ENCODE assay signal across 25 mouse cellular contexts in the genomic region with DNA sequence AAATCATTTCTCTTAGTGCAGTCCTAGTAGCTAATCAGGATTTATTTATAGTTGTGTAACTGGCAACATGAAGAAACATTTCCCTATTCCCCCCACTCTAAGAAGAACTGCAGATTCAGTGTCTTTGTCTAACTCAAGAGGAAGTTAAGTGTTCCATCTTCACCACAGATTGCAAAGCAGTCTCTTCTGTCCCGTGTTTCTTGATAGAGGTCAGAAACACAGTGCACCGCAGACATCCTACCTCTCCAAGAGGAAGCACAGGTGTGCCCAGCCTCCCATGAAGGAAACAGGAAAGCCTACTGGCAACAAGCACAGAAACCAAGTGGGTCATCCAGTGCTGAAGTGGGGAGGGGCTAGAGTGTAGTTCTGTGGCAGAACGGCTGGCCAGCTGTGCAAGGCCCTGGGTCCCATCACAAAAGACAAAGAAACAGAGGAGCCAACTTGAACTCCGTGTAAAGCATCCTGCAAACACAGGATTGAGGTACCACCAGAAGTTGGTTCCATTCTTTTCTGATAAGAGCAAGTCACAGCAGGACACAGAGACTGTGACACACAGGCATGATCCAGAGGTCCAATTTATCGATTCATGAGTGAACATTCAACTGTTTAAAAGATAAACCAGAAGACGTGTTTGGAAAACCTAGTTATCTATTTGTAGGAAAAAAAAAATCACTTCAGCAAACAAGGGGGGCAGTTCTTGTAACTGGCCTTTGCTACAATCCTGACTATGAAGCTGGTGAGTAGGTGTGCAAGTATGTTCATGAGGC. TPM values are rescaled to one million over a fixed set of nuclear protein-coding genes. Genes with fewer than 3 reads are reported as not detected.
DNase-seq lines count a peak whose midpoint lies in the region; ATAC-seq and TF ChIP-seq lines count a peak whose summit lies in the region.
"Had no signal": no experiment of that assay in that cellular context is flagged by ENCODE, and none has a peak within 500 bp of the region (broad histone marks: within the 10 kb centered on the region; RNA-seq: fewer than 3 reads in every experiment).

No protein-coding gene starts in this region.

- 0 out of 2 replicates have a peak, but pooled peaks have one; percentile 7 for ATAC-seq in liver, embryonic 15.5 days (ENCODE audit: insufficient read depth)
- ATAC-seq: activated CD4-positive, CD25-positive, alpha-beta regulatory T cell, adult 4 months; midbrain, embryonic 16.5 days had no signal

- no peak for TF ChIP-seq CTCF in bone marrow macrophage, adult 2 months (IDR thresholded peaks at IDR 0.05; ENCODE audit: low read depth, low read length)

- no peaks in the 10 kb centered on the region for H3K9me3 ChIP-seq in liver, embryonic 15.5 days (replicated peaks)
- H3K9me3 ChIP-seq: forebrain, embryonic 10.5 days; heart, embryonic 15.5 days; hindbrain, embryonic 13.5 days; midbrain, embryonic 10.5 days; neural tube, embryonic 13.5 days had no signal

- 41% methylated on average over 6 of the region's 6 CpGs for WGBS in liver, embryonic 15.5 days (ENCODE audit: insufficient replicate concordance)
- WGBS in macrophage (ENCODE audit: missing documents) = 53% methylated on average over 6 of the region's 6 CpGs

- H3K4me2 ChIP-seq in liver, embryonic 15.5 days = no peak overlapping the region
- H3K4me2 ChIP-seq: heart, embryonic 15.5 days; hindbrain, embryonic 13.5 days; neural tube, embryonic 13.5 days had no signal

- H3K27ac ChIP-seq in liver, embryonic 15.5 days (replicated peaks) = 0 out of 2 replicates have a peak overlapping the region, but pooled peaks have one; percentile 9
- H3K27ac ChIP-seq in bone marrow macrophage, adult 2 months (ENCODE audit: insufficient read depth, low read depth, low read length) = peak overlapping the region; percentile 85
- H3K27ac ChIP-seq in macrophage = peak overlapping the region; percentile 68
- H3K27ac ChIP-seq: forebrain, embryonic 10.5 days; heart, embryonic 15.5 days; hindbrain, embryonic 13.5 days; liver, embryonic 14.5 days; midbrain, embryonic 10.5 days; neural tube, embryonic 13.5 days had no signal

- no peaks in the 10 kb centered on the region for H3K36me3 ChIP-seq in liver, embryonic 15.5 days (replicated peaks)
- no peaks in the 10 kb centered on the region for H3K36me3 ChIP-seq in macrophage (ENCODE audit: inconsistent target)
- H3K36me3 ChIP-seq: heart, embryonic 15.5 days; neural tube, embryonic 13.5 days had no signal

- TF ChIP-seq POLR2A in bone marrow macrophage, adult 2 months (IDR thresholded peaks at IDR 0.05; ENCODE audit: borderline replicate concordance, low read depth, low read length) = no peak

- H3K79me2 ChIP-seq in macrophage (ENCODE audit: inconsistent target) = no peaks in the 10 kb centered on the region

- no peak overlapping the region for H3K9ac ChIP-seq in liver, embryonic 15.5 days
- H3K9ac ChIP-seq: heart, embryonic 15.5 days; hindbrain, embryonic 13.5 days; liver, embryonic 14.5 days; neural tube, embryonic 13.5 days had no signal

- H3K4me1 ChIP-seq in liver, embryonic 15.5 days (replicated peaks) = peaks cover 13% of the 10 kb centered on the region; the same call in 1 of the 2 replicates
- peaks cover 24% of the 10 kb centered on the region for H3K4me1 ChIP-seq in bone marrow macrophage, adult 2 months (ENCODE audit: control insufficient read depth, insufficient read depth, low read length)
- H3K4me1 ChIP-seq: forebrain, embryonic 10.5 days; hindbrain, embryonic 13.5 days; midbrain, embryonic 10.5 days; neural tube, embryonic 13.5 days had no signal

- H3K27me3 ChIP-seq in liver, embryonic 15.5 days = peaks cover 8% of the 10 kb centered on the region; the same call in 1 of the 2 replicates
- H3K27me3 ChIP-seq: heart, embryonic 15.5 days; hindbrain, embryonic 13.5 days; neural tube, embryonic 13.5 days had no signal

- DNase-seq in liver = no peak
- peak; percentile 27 for DNase-seq in A20 (ENCODE audit: low read depth, low spot score)
- no peak for DNase-seq in kidney, adult 9 months
- DNase-seq in adrenal gland, adult 8-10 months = no peak
- DNase-seq: adrenal gland, postnatal 14 days; cerebellum, adult 9-11 months; gastrocnemius, postnatal 25 days; heart, postnatal 36 days; kidney, adult 11 months; kidney, postnatal 4 days; lung, postnatal 14 days; retina, postnatal 1 day; right cerebral cortex, postnatal 4 days had no signal

- no peak overlapping the region for H3K4me3 ChIP-seq in liver, embryonic 15.5 days (replicated peaks)
- no peak overlapping the region for H3K4me3 ChIP-seq in bone marrow macrophage, adult 2 months (ENCODE audit: insufficient read depth, low read length)
- H3K4me3 ChIP-seq in macrophage (ENCODE audit: inconsistent target) = no peak overlapping the region
- H3K4me3 ChIP-seq: forebrain, embryonic 10.5 days; heart, embryonic 15.5 days; hindbrain, embryonic 13.5 days; midbrain, embryonic 10.5 days; myocyte; neural tube, embryonic 13.5 days had no signal

RNA-seq across cellular contexts. Expression of gene Ulk2, which starts 7.1 kb away (rescaled TPM):
- 2.6 and 2.9 TPM in 2 replicates for polyA plus RNA-seq in liver, embryonic 15.5 days (2015; fragmentation: Nextera tagmentation; extraction: Ambion mirVana)
- polyA plus RNA-seq in bone marrow macrophage, adult 2 months (2012; ENCODE audit: insufficient read depth, insufficient read length, missing spikeins) = 41.3 and 47.7 TPM in 2 replicates
- 10 to 100 TPM in 24 of 26 experiments, 1 to 10 TPM in 2; 8.6 to 82.4 (median 40.6) TPM for total RNA-seq in macrophage (2018; cell fraction: chromatin; rRNA removed)
- 10 to 100 TPM; 19.0 to 49.6 (median 27.7) TPM for total RNA-seq in macrophage (2018; cell fraction: cytosol; rRNA removed)
- 10 to 100 TPM; 12.4 to 73.6 (median 27.6) TPM for total RNA-seq in macrophage (2018; cell fraction: nucleus; rRNA removed)
- 30.1 to 30.5 TPM (median 30.3 TPM) in 3 replicates for polyA plus RNA-seq in macrophage (2018)
- 10 to 100 TPM; 32.9 to 41.0 (median 38.6) TPM for total RNA-seq in adrenal gland, adult 8-10 months (2022)

Comparison
In these comparisons a context has a peak if more than half of its experiments do, and no peak if none do; other contexts are left out.
1. H3K27ac ChIP-seq: peak in every context shown above with its lines; median percentile 85 in bone marrow macrophage, adult 2 months; 68 in macrophage; 9 in liver, embryonic 15.5 days.